Mouse (Mus musculus): ENCODE measurements around the gene Arhgdib. TPM values are rescaled to one million over a fixed set of nuclear protein-coding genes. Genes with fewer than 3 reads are reported as not detected.

Arhgdib gene
- 6.7 and 20.9 TPM in 2 replicates for total RNA-seq (2012; rRNA removed)

DNA sequence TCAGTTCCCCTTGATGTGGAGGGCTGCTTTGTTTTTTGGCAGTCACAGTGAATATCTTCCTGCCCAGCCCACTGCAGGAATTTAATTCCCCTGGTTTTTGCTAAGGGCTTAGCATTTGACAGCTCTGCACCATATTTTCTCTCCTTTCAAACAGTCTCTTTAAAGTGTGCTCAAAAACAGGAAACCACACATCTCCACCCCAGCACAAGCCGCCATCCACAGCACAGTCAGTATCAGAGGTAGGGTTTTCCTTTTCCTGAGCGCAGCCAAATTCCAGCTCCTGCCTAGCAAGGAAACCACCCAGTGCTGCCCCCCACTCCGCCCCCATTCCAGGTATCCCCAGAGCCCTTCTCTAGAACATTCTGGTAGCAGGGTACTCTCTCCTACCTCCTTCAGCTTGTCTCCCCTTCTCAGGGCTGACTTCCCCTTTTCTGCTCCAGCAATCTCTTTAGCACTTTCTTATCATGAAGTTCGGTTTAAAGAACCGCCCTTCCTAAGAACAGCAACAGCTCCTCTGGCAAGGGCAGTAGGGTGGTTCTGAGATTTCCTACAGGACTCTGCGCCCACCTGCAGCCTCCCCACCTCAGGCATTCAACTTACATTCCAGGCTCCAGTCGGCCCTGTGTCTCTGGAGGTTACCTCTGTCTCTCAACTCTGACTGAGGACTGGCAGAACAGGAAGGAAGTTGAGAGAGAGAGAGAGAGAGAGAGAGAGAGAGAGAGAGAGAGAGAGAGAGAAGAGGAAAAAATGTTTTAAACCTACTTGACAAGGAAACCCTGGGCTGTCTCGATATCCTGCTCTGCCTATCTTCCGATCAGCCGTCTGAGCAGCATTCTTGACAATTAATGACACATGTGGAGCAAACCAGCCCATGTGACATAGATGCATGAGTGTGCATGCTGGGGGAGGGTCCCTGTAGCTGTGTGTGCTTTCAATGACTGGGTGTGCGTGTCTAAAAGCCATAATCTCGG lies at the start of gene Arhgdib:
Arhgdib (minus strand) TSS at position 849 of the 971 bp plus-strand sequence.
- in situ Hi-C loops (cut with MboI; ENCODE audit: low sequenced_read_pairs in 2 of 2, unreplicated experiment in 2 of 2), result no loop called here
- H3K4me1 ChIP-seq (ENCODE audit: control insufficient read depth in 2 of 2, insufficient read depth in 2 of 2, low read length in 2 of 2, poor library complexity in 1 of 2), result peaks cover 0 to 16% of the 10 kb centered on the region in 2 experiments; a peak in 2 of 4 replicates
- H3K36me3 ChIP-seq (ENCODE audit: control insufficient read depth, insufficient read depth, low read length, poor library complexity, severe bottlenecking), result no peaks in the 10 kb centered on the region
- H3K9ac ChIP-seq (ENCODE audit: insufficient read depth, low read depth, low read length, poor library complexity, severe bottlenecking), result no peak within 1 kb of the TSS; the same call in 1 of the 2 replicates
- no peaks in the 10 kb centered on the region for H3K9me3 ChIP-seq (ENCODE audit: control insufficient read depth, insufficient read depth, low read depth, low read length)
- DNase-seq (ENCODE audit: low read depth, low spot score), result no peak
- peak within 1 kb of the TSS; percentile 42; the same call in 1 of the 2 replicates for H3K27ac ChIP-seq (ENCODE audit: insufficient read depth, low read depth, low read length, poor library complexity, severe bottlenecking)
- TF ChIP-seq ZNF384 (IDR thresholded peaks at IDR 0.05; ENCODE audit: low read depth, low read length), result no peak
- TF ChIP-seq HCFC1 (IDR thresholded peaks at IDR 0.05; ENCODE audit: borderline replicate concordance, insufficient read depth, low read length), result no peak
- TF ChIP-seq ZC3H11A (IDR thresholded peaks at IDR 0.05; ENCODE audit: borderline replicate concordance, low read depth, low read length), result no peak
- TF ChIP-seq CHD2 (IDR thresholded peaks at IDR 0.05; ENCODE audit: low read depth, low read length), result no peak
- no peak for TF ChIP-seq MAFK (IDR thresholded peaks at IDR 0.05; ENCODE audit: insufficient read depth, low read depth, low read length)
- no peak within 1 kb of the TSS for H3K4me3 ChIP-seq (ENCODE audit: insufficient read depth in 1 of 2, low read depth in 1 of 2, low read length in 2 of 2, poor library complexity in 1 of 2, severe bottlenecking in 1 of 2)

DNA sequence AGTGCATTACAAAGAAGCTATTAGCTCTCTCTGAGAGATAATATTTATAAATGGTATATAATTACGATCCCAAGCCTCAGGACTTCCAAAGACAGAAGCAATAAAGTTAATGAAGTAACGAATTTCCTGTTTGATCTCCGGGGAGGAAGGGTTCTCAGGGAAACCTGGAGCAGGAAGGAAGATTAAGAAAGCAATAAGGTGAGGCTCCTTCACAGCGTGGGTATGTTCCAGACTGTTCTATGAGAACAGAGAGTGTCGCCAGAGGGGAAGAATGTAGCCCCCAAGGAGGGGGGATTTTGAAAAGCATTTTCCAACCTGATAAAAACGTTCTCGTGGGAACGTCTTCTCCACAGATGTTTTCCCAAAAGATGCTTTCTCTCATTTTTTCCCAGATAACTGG lies 48.9 kb upstream of the Arhgdib start:
- no peak for DNase-seq (ENCODE audit: low read depth, low spot score)
- H3K36me3 ChIP-seq (ENCODE audit: control insufficient read depth, insufficient read depth, low read length, poor library complexity, severe bottlenecking), result no peaks in the 10 kb centered on the region
- H3K9ac ChIP-seq (ENCODE audit: insufficient read depth, low read depth, low read length, poor library complexity, severe bottlenecking), result no peak overlapping the region
- peak overlapping the region in 1 of 2 experiments; percentile 67; a peak in 1 of 4 replicates for H3K4me3 ChIP-seq (ENCODE audit: insufficient read depth in 1 of 2, low read depth in 1 of 2, low read length in 2 of 2, poor library complexity in 1 of 2, severe bottlenecking in 1 of 2)
- H3K27ac ChIP-seq (ENCODE audit: insufficient read depth, low read depth, low read length, poor library complexity, severe bottlenecking), result no peak overlapping the region
- peaks cover 0 to 7% of the 10 kb centered on the region in 2 experiments; a peak in 2 of 4 replicates for H3K4me1 ChIP-seq (ENCODE audit: control insufficient read depth in 2 of 2, insufficient read depth in 2 of 2, low read length in 2 of 2, poor library complexity in 1 of 2)
- H3K9me3 ChIP-seq (ENCODE audit: control insufficient read depth, insufficient read depth, low read depth, low read length), result no peaks in the 10 kb centered on the region
- in situ Hi-C loops (cut with MboI; ENCODE audit: low sequenced_read_pairs in 2 of 2, unreplicated experiment in 2 of 2), result loop anchor here in 1 of 2 experiments (25.0 kb wide), 1 partner anchor 378 kb away; no protein-coding TSS in a partner anchor
- TF ChIP-seq HCFC1 (IDR thresholded peaks at IDR 0.05; ENCODE audit: borderline replicate concordance, insufficient read depth, low read length) (no peak), ZC3H11A (IDR thresholded peaks at IDR 0.05; ENCODE audit: borderline replicate concordance, low read depth, low read length) (no peak), CHD2 (IDR thresholded peaks at IDR 0.05; ENCODE audit: low read depth, low read length) (no peak), MAFK (IDR thresholded peaks at IDR 0.05; ENCODE audit: insufficient read depth, low read depth, low read length) (no peak), ZNF384 (IDR thresholded peaks at IDR 0.05; ENCODE audit: low read depth, low read length) (no peak)

DNA sequence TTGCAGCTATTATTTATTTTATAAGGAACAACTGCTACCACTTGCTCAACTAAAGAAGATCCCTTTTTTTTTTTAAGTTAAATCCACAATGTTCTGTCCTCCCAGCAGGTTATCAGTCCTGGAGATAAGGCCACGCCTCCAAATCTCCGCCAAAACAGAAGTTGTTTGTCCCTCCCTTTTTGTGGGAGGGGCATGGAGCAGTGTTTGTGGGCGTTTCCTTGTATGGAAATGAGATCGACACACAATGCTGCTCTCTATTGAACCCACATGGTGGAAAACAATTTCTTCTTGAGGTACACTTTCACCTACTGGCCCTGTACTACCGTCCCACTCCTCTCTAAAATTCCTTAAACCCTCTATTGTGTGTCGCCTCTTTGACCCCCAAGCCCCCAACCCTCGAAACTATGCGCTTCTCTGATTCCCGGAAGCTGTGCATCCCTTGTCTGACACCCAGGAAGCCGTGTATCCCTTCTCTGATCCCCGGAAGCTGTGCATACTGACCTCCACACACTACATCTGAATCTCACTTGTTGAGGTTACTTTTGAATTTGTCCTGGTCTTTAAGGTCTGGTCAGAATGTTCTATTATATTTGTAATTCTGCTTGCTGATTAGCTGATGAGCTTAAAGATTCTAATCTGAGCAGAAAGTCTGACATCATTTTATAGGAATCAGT lies 48.3 kb upstream of the Arhgdib start:
- H3K4me3 ChIP-seq (ENCODE audit: insufficient read depth in 1 of 2, low read depth in 1 of 2, low read length in 2 of 2, poor library complexity in 1 of 2, severe bottlenecking in 1 of 2), result peak overlapping the region; percentile 36 to 67
- in situ Hi-C loops (cut with MboI; ENCODE audit: low sequenced_read_pairs in 2 of 2, unreplicated experiment in 2 of 2), result loop anchor here in 1 of 2 experiments (25.0 kb wide), 1 partner anchor 378 kb away; no protein-coding TSS in a partner anchor
- peak; percentile 81 for DNase-seq (ENCODE audit: low read depth, low spot score)
- H3K27ac ChIP-seq (ENCODE audit: insufficient read depth, low read depth, low read length, poor library complexity, severe bottlenecking), result no peak overlapping the region
- peak overlapping the region; percentile 18; the same call in 1 of the 2 replicates for H3K9ac ChIP-seq (ENCODE audit: insufficient read depth, low read depth, low read length, poor library complexity, severe bottlenecking)
- peaks cover 0 to 3% of the 10 kb centered on the region in 2 experiments; a peak in 1 of 4 replicates for H3K4me1 ChIP-seq (ENCODE audit: control insufficient read depth in 2 of 2, insufficient read depth in 2 of 2, low read length in 2 of 2, poor library complexity in 1 of 2)
- H3K36me3 ChIP-seq (ENCODE audit: control insufficient read depth, insufficient read depth, low read length, poor library complexity, severe bottlenecking), result no peaks in the 10 kb centered on the region
- no peaks in the 10 kb centered on the region for H3K9me3 ChIP-seq (ENCODE audit: control insufficient read depth, insufficient read depth, low read depth, low read length)
- TF ChIP-seq ZNF384 (IDR thresholded peaks at IDR 0.05; ENCODE audit: low read depth, low read length), result no peak
- TF ChIP-seq HCFC1 (IDR thresholded peaks at IDR 0.05; ENCODE audit: borderline replicate concordance, insufficient read depth, low read length), result no peak
- no peak for TF ChIP-seq MAFK (IDR thresholded peaks at IDR 0.05; ENCODE audit: insufficient read depth, low read depth, low read length)
- TF ChIP-seq ZC3H11A (IDR thresholded peaks at IDR 0.05; ENCODE audit: borderline replicate concordance, low read depth, low read length), result no peak
- no peak for TF ChIP-seq CHD2 (IDR thresholded peaks at IDR 0.05; ENCODE audit: low read depth, low read length)

DNA sequence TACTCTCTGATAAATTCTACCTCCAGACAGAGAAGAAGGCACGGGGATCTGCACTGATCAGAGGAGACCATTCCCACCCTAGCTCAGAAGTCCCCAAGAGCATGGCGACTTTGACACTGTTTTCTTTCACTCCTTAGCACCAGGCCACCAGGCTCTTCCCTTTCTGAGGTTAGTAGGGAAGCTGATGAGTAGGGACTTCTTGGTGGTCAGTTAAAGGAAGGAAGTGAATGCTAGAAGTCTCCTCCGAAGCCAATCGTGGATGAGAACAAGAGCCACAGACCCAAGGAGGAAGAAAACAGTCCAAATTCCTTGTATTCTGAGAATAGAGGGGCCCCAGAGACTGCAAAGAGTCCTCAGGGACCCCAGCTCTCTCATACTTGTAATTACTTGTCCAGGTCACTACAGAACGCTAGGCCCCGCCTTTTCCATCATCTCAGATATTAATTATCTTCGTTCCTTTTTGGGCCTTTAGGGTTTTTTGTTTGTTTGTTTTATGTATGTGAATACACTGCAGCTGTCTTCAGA lies 46.9 kb upstream of the Arhgdib start:
- Histone ChIP-seq H3K27ac (ENCODE audit: insufficient read depth, low read depth, low read length, poor library complexity, severe bottlenecking) (no peak overlapping the region), H3K36me3 (ENCODE audit: control insufficient read depth, insufficient read depth, low read length, poor library complexity, severe bottlenecking) (no peaks in the 10 kb centered on the region), H3K9me3 (ENCODE audit: control insufficient read depth, insufficient read depth, low read depth, low read length) (no peaks in the 10 kb centered on the region), H3K9ac (ENCODE audit: insufficient read depth, low read depth, low read length, poor library complexity, severe bottlenecking) (no peak overlapping the region), H3K4me1 (ENCODE audit: control insufficient read depth in 2 of 2, insufficient read depth in 2 of 2, low read length in 2 of 2, poor library complexity in 1 of 2) (peaks cover 0 to 3% of the 10 kb centered on the region in 2 experiments; a peak in 1 of 4 replicates), H3K4me3 (ENCODE audit: insufficient read depth in 1 of 2, low read depth in 1 of 2, low read length in 2 of 2, poor library complexity in 1 of 2, severe bottlenecking in 1 of 2) (no peak overlapping the region)
- no peak for DNase-seq (ENCODE audit: low read depth, low spot score)
- in situ Hi-C loops (cut with MboI; ENCODE audit: low sequenced_read_pairs in 2 of 2, unreplicated experiment in 2 of 2), result loop anchor here in 1 of 2 experiments (25.0 kb wide), 1 partner anchor 376 kb away; no protein-coding TSS in a partner anchor
- TF ChIP-seq ZNF384 (IDR thresholded peaks at IDR 0.05; ENCODE audit: low read depth, low read length), result no peak
- TF ChIP-seq ZC3H11A (IDR thresholded peaks at IDR 0.05; ENCODE audit: borderline replicate concordance, low read depth, low read length), result no peak
- no peak for TF ChIP-seq CHD2 (IDR thresholded peaks at IDR 0.05; ENCODE audit: low read depth, low read length)
- no peak for TF ChIP-seq HCFC1 (IDR thresholded peaks at IDR 0.05; ENCODE audit: borderline replicate concordance, insufficient read depth, low read length)
- no peak for TF ChIP-seq MAFK (IDR thresholded peaks at IDR 0.05; ENCODE audit: insufficient read depth, low read depth, low read length)

Measured in ES-E14 (cell line).